Mouse (Mus musculus) urinary bladder, postnatal 10 days (tissue): ENCODE results near the gene Nectin3.
"Not testable (repeated sequence)": the region's sequence is repeated elsewhere in the genome, so short reads cannot be mapped to it uniquely, and the experiment has no call there.

Experiments
- DNase-seq: peaks from one replicate; pipeline ENCODE4 v3.0.0; 2022; ENCODE audit warnings: low spot score

Nectin3 gene

DNA sequence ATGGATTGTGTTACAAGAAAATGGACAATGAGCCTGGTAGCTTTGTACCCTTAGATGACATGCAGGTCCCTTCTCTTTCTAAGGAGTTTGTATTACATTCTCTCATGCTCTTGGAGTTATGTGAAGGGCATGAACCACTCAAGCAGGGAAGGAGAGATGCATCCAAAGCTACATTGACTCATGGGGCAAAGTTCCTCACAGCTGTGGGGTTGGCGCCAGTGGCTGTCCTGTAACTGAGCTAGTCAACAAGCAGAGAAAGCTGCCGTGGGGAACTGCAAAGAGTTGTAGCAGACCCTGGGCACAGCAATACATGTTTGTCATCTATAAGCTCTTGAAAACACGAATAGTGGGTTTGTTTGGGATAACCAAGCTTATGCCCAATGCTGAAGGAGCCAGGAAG lies 82.1 kb downstream of the Nectin3 start:
- no peak for DNase-seq

DNA sequence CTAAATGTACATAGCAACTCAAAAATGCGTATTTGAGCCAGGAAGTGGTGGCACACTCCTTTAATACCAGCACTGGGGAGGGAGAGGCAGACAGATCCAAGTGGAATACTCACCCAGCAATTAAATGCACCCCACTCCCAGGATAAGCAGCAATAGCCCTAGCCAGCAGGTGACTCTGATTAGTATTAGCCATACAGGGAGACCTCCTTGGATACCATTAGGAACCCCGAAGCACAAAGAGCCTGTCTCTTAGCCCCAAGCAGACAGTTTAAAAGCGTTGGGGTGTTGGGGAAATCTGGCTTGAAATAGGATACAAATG lies 87.6 kb downstream of the Nectin3 start:
- no peak for DNase-seq

DNA sequence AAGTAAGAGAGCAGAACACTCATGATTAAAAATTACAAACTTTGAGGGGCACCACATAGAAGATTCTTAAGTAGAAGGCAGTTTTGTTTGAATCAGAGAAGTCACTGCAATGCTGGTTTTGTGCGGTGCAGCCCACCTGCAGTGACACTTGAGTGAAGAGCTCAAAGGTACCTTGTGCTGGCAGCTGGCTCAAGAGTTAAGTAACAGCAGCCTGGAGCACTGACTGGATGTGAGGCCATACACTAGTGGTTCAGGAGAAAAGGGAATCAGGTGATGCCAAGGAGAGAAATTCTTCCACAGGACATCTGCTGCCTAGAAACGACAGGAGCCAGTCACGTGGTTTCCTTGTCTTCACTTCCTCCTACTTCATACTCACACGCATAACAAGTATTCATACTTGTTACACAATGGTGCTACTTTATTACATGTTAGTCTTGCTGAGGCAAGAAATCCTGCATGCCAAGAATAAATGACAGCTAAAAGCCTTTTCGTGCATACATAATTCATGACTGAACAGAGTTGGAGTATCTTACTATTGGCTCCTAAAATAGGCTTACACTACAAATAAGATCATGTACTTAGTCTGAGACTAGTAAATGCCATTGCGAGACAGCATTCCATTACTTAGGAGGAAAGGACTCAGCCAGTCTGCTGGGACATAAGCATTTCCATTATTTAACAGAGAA lies 88.1 kb downstream of the Nectin3 start:
- no peak for DNase-seq

- no peak for DNase-seq
Observed at GRCm38 (mm10) chr16:46407997-46408396, 90.3 kb downstream of the Nectin3 start.

GRCm38 (mm10) chr16:46406844-46407639 lies 91.3 kb downstream of the Nectin3 start:
- DNase-seq: no peak

DNA sequence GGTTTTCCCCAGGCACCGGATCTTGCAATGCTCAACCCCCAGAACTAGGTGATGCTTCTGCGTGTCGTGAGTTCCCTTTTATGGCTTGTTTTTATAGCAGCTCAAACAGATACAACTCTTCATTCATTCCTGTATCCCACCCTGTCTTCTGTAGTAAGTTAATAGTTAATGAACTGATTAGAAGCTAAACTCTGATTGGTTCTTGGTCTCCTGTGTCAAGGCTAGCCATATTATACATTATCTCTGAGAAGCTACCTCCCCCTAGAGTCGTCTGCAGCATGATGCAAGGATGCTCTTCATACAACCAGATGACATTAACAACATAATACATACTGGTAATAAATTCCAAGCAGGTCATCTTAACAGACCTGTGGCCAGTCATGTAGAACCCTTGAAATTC lies 100.4 kb downstream of the Nectin3 start:
- no peak for DNase-seq

- DNase-seq: no peak
Observed at GRCm38 (mm10) chr16:46389415-46390033, 108.8 kb downstream of the Nectin3 start.

DNA sequence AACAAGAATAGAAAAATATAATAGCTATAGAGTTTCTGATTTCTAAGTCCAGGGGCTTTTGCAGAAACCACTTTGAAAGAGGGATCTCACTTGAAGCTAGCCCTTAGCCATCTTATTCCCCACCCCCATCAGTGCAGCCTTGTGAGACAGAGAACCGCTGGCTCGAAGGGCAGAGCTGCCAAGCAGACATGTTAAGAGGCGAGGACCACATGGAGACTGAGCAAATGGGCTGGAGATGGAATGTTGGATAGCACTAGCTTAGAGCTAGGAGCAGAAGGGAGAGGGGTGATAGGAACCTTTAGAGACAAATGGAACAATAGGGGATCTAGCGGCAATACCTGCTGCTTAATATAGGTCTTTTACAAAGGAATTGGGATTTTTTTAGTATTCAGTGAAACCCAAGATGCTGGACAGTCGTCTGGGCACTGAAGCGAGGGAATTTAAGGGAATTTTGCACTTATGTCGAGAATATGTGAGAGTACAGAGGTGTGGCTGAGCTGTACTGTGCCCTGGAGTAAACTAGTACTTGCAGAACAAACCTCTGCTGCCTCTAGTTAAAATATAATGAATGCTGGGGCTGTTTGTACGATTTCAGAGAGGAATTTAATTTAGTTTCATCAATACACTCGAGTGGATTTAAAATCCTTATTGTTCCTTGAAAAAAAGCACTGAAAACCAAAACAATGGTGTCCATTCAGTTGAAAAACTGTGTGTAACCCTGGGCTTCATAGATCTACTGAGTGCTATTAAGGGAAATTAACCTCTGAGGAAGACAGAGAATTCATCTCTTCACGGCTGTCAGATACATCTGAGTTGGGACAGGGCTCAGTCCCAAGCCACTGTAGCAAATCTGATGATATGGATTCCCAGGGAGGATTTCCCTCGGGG lies 109.6 kb downstream of the Nectin3 start:
- DNase-seq: no peak

DNA sequence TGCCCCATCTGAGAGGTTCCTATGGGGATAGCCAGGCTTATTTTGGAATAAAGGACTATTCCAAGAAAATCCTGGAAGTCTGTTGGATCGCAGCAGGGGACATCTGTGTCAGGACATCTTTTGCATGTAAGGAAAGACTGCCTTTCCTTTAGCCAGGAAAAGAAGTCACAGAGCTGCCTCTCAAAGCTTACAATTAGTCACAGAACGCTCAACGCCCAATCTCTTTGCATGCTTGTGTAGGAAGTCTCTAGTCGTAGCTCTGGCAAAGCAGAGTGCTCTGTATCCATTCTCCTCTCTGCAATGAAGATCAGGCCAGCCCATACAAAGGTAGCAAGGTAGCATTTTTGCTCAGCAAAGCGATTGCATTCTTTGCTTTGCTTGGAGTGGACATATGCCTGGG lies 114.0 kb downstream of the Nectin3 start:
- DNase-seq: no peak

- no peak for DNase-seq
Observed at GRCm38 (mm10) chr16:46383344-46383743, 115.0 kb downstream of the Nectin3 start.

DNA sequence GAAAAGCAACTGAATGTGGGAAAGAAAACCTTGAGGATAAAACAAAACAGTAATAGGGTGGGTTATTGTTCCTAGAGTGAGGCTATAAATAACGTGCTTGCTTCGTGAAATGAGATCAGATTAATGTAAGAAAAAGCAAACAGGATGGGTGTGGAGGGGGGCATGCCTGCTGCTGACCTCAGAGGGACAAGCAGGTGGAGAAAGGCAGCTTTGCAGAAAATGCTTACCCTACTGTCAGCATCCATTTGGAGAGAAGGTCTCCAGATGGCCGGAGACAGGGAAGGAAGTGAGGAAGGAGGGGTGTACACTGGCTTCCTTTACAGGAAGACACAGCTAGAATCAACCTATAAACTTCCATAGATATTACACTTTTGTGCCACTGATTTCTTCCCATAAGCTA lies 121.8 kb downstream of the Nectin3 start:
- no peak for DNase-seq

DNA sequence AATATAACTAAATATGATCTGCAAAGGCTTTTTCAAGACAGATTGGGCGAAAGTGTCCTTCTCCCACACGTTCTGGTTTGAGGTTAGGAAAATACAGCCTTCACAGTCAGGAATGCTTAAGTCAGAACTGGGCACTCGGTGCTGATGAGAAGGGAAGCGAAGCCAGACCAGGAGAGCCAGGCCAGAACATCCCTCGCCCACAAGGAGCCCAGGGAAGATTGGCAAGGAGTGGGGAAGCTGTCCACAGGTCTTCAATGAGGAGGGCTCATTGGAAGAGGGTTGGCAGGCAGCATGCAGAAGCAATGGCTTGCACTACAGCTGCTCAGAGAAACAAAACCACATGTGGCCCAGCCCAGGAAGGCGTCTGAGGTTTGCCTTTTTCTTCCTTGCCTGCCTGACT lies 136.3 kb downstream of the Nectin3 start:
- DNase-seq: no peak

DNA sequence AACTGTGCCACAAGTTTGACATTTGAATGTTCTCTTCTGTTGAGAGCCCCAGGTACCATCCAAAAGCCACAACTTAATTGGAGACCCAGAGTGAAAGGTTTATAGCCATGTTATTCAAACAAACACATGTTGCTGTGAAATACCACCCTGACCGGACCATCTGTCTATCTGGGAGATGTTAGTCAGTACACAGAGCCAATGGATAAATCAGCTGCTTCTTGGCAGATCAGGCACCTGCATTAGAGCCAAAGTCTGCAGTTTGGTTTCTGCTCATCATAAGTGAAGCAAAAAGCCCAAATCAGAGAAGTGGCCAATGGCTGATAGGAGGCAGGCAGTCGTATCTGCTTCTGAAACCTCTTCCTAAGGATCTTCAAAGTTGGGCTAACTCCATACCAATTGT lies 140.7 kb downstream of the Nectin3 start:
- DNase-seq: not testable (repeated sequence)

DNA sequence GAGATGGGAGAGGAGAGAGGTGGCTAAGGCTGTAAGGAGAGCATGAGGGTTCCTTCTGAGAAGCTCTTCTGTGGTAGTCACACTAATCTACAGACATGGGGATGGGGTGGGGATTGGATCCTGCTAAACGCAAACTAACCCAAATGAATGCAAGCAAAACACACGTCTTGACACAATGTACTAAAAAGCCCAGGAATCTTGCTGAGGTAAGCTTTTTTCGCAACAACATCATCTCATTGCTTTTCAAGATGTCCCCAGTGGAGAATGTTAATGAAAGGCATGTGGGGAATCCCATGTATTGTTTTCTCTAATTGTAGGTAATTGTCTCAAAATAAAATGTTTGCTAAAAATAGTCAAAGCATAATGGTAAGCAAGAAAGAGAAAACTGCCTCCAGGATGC lies 141.7 kb downstream of the Nectin3 start:
- DNase-seq: no peak
